Comparison of ENCODE assay signal across 8 mouse cellular contexts in genomic region chr16:31199591-31199925, GRCm38 (mm10). TPM values are rescaled to one million over a fixed set of nuclear protein-coding genes. Genes with fewer than 3 reads are reported as not detected.
A peak's percentile ranks its signal among the peaks of the same experiment; 100 is the strongest.
DNase-seq lines count a peak whose midpoint lies in the region; ATAC-seq and TF ChIP-seq lines count a peak whose summit lies in the region.

No protein-coding gene starts in this region.

- peak overlapping the region; percentile 97 for H3K4me3 ChIP-seq in layer of hippocampus, adult 2 months
- H3K4me3 ChIP-seq in lung, adult 2 months (replicated peaks; ENCODE audit: extremely low read depth, low read depth, low read length) = peak overlapping the region; percentile 64

- peak overlapping the region; percentile 99 for H3K27ac ChIP-seq in layer of hippocampus, adult 2 months

- ATAC-seq in inflammation-experienced regulatory T-cells, adult 6 months = no peak

- TF ChIP-seq CTCF in layer of hippocampus, adult 2 months (conservative IDR thresholded peaks at IDR 0.05) = no peak
- no peak for TF ChIP-seq CTCF in lung, adult 2 months (IDR thresholded peaks at IDR 0.05; ENCODE audit: insufficient read depth, low read length)

- 5% methylated on average over 14 of the region's 14 CpGs for WGBS in lung, adult 2 months

- DNase-seq in layer of hippocampus, adult 2 months (ENCODE audit: low spot score in 2 of 2) = peak in 1 of 2 experiments; percentile 60
- no peak for DNase-seq in layer of hippocampus, adult 9-10 months (ENCODE audit: low spot score)
- DNase-seq in embryo, embryonic 11 days = peak; percentile 68
- peak; percentile 69 to 72 for DNase-seq in heart, adult 18-20 months
- DNase-seq in kidney, adult 9 months = peak; percentile 45
- DNase-seq in lung, adult 2 months = no peak
- DNase-seq in ovary, postnatal 14 days (ENCODE audit: low spot score) = peak; percentile 16

- no peak for TF ChIP-seq POLR2A in lung, adult 2 months (IDR thresholded peaks at IDR 0.05; ENCODE audit: borderline replicate concordance, extremely low read depth, low read depth, low read length)

- peaks cover 10% of the 10 kb centered on the region for H3K4me1 ChIP-seq in lung, adult 2 months (ENCODE audit: control insufficient read depth, insufficient read depth, low read length)

RNA-seq across cellular contexts. Expression of gene Acap2, which starts 1.5 kb away (rescaled TPM):
- total RNA-seq in layer of hippocampus, adult 2 months (2021) = 100 to 1,000 TPM; 140 to 148 TPM
- total RNA-seq in heart, adult 18-20 months (2021) = 10 to 100 TPM; 16.8 to 18.7 TPM
- polyA plus RNA-seq in lung, adult 2 months (2012; rRNA removed) = 18.6 and 21.8 TPM in 2 replicates
- 10 to 100 TPM; 10.7 to 13.1 (median 11.1) TPM for polyA plus RNA-seq in inflammation-experienced regulatory T-cells, adult 6 months (2017; shearing (Covaris generic))

Comparison
In these comparisons a context has a peak if more than half of its experiments do, and no peak if none do; other contexts are left out.
1. DNase-seq: peak in embryo, embryonic 11 days (single experiment), heart, adult 18-20 months (2 of 2), kidney, adult 9 months (single experiment) and ovary, postnatal 14 days (single experiment); none in layer of hippocampus, adult 9-10 months (single experiment) and lung, adult 2 months (single experiment).
2. RNA of gene Acap2, which starts 1.5 kb away (total RNA-seq): 140 to 148 TPM in layer of hippocampus, adult 2 months; 16.8 to 18.7 TPM in heart, adult 18-20 months; every median in the first group is over 4 times any median in the second.